Mouse (Mus musculus) adrenal gland, adult (tissue): ENCODE measurements around the gene Rem1.

Experiments used
- DNase-seq, 2 experiments: peaks; one replicate each; pipeline ENCODE4 v3.0.0; 2022 to 2023; ENCODE audit warnings: low spot score in 1 of 2; ENCODE audit not compliant: inconsistent age in 2 of 2

Rem1 gene

DNA sequence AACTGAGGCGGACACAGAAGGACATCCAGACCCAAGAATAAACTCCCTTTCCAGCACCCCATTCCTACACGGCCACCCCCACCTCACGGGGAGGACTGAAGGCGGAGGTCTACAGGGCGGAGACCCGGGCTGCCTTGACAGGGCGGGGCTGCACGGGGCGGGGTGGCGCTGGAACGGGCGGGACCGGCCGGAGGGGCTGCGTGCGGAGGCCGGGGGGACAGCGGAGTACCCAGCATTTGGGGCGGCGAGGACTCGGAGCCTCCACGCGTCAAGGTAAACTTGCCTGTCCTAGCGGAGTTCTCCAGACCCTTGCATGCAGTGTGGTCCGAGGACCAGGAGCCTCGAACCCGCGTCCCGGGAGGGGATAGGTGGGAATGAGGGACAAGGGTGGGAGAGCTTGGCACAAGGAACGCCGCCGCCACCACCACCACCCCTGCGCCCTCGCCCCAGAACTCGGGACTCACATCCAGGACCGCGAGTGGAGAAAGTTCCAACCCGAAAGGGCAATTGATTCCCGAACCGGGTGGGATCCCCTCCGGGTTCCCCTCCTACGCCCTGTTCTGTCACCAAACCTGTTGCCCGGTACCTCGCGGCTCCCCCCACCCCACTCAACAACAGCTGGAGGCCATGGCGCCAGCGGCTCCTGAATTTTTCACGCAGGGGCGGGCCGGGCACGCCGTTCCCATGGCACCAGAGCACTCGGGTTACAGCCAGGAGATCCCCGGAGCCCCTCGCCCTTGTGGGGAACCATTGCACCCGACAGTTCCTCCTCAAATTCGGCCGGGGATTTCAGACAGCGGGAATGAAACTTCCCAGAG is at the start of gene Rem1:
Gene Rem1, plus strand, starts transcription at position 178 of the 818 bp plus-strand sequence.
- DNase-seq = peak; percentile 46 to 63

DNA sequence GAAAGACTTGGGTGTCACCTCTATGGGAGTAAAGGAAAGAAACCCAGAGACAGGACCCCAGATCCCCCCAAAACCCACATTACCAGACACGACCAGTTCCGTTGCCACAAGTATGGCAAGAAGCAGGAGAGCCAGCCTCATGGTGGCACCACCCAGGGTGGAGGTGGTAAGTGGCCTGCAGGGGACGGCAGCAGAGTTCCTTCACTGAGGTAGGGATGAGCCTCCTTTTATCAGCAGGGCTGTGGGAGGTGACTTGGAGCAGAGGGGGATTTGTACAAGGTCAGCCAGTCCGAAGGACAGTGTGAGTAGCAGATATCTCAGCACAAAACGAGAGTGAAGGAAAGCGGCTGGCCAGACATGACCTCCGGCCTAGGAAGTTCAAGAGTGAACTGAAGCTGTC is 46.6 kb upstream of the Rem1 start, which contains the start of gene Defb19:
Gene Defb19, minus strand, starts transcription at position 206 of the 400 bp plus-strand sequence.
- DNase-seq = peak in 1 of 2 experiments; percentile 60

DNA sequence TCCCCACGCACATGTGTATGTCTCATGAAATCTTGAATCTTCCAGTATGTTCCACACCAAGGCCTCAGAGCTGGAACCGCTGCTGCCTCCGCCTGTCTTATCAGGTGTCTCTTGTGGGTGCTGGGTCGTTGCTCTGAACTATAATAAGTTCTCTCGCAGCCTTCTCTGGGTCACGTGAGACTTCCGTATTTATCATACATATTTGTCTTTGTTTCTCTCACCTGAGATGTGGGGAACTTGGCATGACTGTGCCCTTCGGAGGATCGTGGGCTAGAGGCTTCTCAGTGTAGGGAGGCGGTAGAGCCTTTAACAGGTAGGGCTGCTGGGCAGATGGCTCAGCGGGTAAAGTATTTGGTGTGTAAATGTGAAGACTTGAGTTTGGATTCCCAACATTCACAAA is 46.1 kb upstream of the Rem1 start:
- no peak for DNase-seq

DNA sequence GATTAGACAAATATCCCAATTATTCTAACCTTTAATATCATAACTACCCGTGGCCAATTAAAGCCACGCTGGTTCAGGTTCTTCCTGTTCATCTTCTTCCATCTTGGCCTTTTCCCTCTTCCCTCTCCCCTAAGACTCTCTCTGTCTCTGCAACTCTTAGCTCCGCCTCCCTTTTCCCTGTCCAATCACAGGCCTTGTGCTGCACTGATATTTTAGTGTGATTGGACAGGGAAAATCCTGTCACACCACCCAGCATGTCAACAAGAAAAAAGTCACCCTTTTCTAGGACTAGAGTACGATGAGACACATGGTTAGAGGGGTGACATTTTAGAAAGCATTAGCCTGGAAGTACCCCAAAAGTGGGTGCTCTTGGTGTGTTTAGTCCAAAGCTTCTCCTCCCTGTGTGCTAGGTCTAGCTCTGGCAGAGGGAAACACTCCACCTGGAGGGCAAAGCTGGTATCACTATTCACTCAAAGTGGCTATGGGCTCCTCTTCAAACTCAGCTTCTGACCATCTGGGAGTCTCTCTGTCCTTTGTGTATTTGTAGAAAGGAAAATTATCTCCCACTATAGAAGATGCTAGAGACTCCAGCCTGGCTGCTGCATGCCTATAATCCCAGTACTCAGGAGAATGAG is 39.7 kb upstream of the Rem1 start:
- DNase-seq = peak in 1 of 2 experiments; percentile 78

GRCm38 (mm10) chr2:152588450-152588849 is 38.3 kb upstream of the Rem1 start:
- DNase-seq = no peak

DNA sequence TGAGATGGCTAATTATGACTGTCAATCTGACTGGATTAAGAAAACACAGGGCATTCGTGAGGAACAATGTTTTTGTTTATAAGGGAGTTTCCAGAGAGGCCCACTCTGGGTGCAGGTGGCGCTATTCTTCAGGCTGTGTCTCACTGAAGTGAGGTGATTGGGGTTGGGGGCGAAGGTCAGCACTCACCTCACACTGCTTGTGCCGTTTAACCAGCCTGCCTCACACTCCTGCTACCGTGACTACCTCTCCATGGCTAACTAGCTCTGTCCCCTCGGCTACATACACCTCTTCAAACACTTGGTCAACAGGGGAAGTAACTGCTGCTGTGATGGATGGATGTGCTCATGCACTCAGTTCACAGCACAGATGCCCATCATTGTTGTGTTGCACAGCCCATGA is 37.7 kb upstream of the Rem1 start:
- no peak for DNase-seq

- no peak for DNase-seq
These were observed 27.5 kb upstream of the Rem1 start, which contains the start of gene Defb45 for GRCm38 (mm10) chr2:152599299-152599698. Gene Defb45, minus strand, starts transcription at chr2:152599399.

- DNase-seq = peak; percentile 58 to 75
These were observed 26.7 kb upstream of the Rem1 start for GRCm38 (mm10) chr2:152600076-152600475.

DNA sequence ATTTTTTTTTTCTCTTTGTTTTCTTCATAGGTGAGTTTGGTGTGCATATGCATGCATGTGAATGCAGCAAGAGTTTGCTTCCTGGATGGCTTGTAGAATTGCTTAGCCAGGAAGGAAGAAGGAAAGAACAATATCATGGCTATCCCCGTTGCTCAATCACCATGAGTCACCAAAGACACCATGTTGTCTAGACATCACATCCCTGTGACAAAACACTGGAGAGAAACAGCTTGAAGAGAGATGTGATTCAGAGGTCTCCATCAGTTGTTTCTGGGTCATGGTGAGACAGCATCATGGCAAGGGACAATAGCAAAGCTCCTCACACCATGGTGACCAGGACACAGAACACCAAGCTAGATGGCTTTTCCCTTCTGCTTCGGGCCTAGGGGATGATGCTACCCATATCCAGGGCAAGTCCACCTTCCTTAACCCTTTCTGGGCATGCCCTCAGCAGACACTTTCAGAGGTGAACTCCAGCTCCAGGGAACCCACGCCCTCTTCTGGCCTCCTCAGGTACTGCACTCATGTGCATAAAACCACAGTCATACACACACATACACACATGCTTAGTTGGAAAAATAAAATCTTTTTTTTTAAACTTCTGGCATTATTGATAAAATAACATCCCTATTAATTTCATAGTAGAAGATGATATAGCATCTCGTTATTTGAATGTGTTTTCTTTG is 25.3 kb upstream of the Rem1 start:
- peak in 1 of 2 experiments; percentile 61 for DNase-seq

- peak; percentile 83 to 91 for DNase-seq
These were observed 22.7 kb upstream of the Rem1 start, which contains the start of gene Defb36 for GRCm38 (mm10) chr2:152604057-152604456. Gene Defb36, plus strand, starts transcription at chr2:152604327.

- DNase-seq = no peak
These were observed 19.0 kb upstream of the Rem1 start for GRCm38 (mm10) chr2:152607746-152608145.

DNA sequence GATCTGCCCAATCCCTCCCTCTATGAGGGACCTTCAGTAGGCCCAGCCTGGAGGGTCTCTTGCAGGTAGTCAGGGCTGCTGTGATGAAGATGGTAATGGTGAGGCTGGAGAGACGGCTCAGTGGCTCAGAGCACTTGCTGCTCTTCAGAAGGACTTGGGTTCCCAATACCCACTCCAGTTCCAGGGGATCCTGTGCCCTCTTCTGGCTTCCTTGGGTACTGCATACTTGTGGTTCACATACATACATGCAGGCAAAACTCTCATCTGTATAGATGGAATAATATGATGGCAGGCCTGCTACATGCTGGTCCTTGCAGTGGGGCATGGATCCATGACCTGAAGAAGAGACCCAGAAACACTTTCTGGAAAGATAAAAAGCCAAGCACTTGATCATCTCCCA is 18.0 kb upstream of the Rem1 start:
- DNase-seq = no peak

- no peak for DNase-seq
These were observed 14.6 kb upstream of the Rem1 start for GRCm38 (mm10) chr2:152612193-152612592.

- peak; percentile 58 to 91 for DNase-seq
These were observed 11.2 kb upstream of the Rem1 start for GRCm38 (mm10) chr2:152615563-152615962.

GRCm38 (mm10) chr2:152616470-152616869 is 10.3 kb upstream of the Rem1 start:
- no peak for DNase-seq

DNA sequence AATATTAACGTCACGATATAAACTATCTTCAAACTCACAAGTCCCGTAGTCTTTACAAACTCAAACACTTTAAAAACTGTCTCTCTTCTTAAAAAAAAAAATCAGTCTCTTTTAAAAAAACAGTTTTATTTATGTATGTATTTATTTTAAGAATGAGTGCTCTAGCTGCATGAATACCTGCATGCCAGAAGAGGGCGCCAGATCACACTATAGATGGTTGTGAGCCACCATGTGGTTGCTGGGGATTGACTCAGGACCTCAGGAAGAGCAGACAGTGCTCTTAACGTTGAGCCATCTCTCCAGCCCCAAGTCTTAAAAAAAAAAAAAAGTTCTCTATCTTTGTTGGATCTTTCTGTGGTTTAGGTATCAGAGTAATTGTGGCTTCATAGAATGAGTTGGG is 9.4 kb upstream of the Rem1 start:
- DNase-seq = peak in 1 of 2 experiments; percentile 41

DNA sequence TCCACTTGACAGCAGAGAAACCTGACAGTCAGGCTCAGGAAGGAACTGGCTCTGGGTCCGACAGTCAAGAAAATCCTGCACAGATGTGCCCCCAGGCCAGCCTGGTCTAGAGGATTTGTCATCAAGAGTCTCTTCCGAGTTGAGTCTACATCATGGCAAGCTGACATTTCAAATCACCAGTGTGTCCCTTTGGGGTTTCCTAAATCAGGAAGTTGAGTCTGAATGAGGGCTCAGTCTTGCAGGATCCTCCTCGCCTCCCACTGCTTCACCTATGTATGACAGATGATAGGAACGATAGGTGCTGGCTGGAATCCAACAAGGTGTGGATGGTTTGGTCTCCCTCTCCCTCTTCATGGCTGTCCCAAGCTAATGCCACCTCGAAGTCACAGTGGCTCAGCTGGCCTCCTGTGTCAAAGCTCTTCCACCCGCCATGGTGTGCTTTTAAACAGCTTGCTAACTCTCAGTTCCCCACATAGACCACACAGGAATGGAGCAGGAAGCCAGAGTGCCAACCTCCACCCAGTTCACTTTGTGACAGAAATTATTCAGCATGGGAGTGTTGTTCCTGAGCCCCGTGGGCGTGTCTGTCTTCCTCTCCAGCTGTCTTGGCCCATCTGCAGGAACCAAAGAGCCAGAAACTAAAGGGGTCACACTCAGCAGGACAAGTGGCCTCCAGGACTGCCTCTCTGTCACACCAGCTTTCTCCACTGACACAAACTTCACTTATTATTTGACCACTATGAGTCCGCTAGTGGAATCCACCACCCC is 6.2 kb upstream of the Rem1 start:
- DNase-seq = peak in 1 of 2 experiments; percentile 49

GRCm38 (mm10) chr2:152622151-152622550 is 4.6 kb upstream of the Rem1 start:
- no peak for DNase-seq

GRCm38 (mm10) chr2:152622953-152623352 is 3.8 kb upstream of the Rem1 start, which contains the start of gene Defb25:
Gene Defb25, minus strand, starts transcription at chr2:152623053.
- DNase-seq = no peak

DNA sequence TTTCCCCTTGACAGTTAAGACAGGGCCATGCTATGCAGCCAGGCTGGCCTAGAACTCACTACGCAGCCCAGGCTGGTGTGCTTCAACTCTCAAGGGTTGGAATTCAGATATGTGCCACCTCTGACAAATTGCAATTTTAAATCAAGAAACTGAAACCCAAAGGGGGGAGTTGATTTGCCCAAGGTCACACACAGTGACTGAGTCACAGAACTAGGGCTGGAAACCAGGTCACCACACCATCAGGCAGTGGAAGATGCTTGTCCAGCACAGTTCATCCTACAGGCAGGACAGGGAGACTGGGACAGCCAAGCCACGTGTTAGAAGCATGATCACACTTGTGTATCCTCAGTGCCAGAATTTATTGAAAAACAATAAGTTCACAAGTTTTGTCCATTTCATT is 2.2 kb upstream of the Rem1 start:
- peak; percentile 67 to 85 for DNase-seq

GRCm38 (mm10) chr2:152625256-152625655 is 1.5 kb upstream of the Rem1 start:
- no peak for DNase-seq
